In the genomic region with DNA sequence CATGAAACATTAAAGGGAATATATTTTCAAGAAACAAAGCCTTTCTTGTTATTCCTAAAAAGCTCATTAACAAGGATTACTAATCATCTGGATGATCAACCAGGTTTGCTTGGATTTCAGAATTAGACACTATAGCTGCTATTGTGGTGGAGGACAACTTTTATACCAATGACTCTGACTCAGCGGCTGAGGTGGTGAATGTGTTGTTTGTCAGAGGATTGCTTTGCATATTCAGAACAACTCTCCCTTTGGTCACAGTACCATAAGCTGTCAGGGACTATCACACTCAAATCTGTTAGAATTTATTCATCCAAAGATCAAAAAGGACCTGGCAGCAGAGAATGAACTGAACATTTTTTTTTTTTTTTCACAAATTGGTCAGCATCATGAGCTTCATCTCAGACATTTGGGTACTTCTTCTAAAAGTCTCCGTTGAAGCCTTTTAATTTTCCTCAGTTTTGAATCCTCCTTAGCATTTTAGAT, we compare ENCODE assay signal across 21 mouse cellular contexts.
"Had no signal": no experiment of that assay in that cellular context is flagged by ENCODE, and none has a peak within 500 bp of the region (broad histone marks: within the 10 kb centered on the region; RNA-seq: fewer than 3 reads in every experiment).

No protein-coding gene starts in this region.

- ATAC-seq: intestine, embryonic 16.5 days; liver, embryonic 12.5 days had no signal

- H3K4me3 ChIP-seq: layer of hippocampus, adult 2 months; limb, embryonic 10.5 days; limb, embryonic 13.5 days; liver, embryonic 12.5 days; liver, embryonic 15.5 days; lung, embryonic 15.5 days; megakaryocyte, embryonic 14.5 days; midbrain, embryonic 10.5 days; myocyte; neural tube, embryonic 13.5 days had no signal

- H3K36me3 ChIP-seq: limb, embryonic 10.5 days; limb, embryonic 13.5 days; liver, embryonic 12.5 days; liver, embryonic 15.5 days; lung, embryonic 15.5 days; midbrain, embryonic 10.5 days; neural tube, embryonic 13.5 days had no signal

- H3K27ac ChIP-seq: kidney, postnatal 0 days; layer of hippocampus, adult 2 months; limb, embryonic 10.5 days; limb, embryonic 13.5 days; liver, embryonic 12.5 days; liver, embryonic 15.5 days; lung, embryonic 15.5 days; midbrain, embryonic 10.5 days; neural tube, embryonic 13.5 days; stomach, postnatal 0 days had no signal

- H3K9ac ChIP-seq: limb, embryonic 13.5 days; liver, embryonic 12.5 days; liver, embryonic 15.5 days; lung, embryonic 15.5 days; neural tube, embryonic 13.5 days had no signal

- H3K4me1 ChIP-seq: limb, embryonic 10.5 days; limb, embryonic 13.5 days; liver, embryonic 12.5 days; liver, embryonic 15.5 days; lung, embryonic 15.5 days; megakaryocyte, embryonic 14.5 days; midbrain, embryonic 10.5 days; neural tube, embryonic 13.5 days had no signal

- H3K27me3 ChIP-seq: limb, embryonic 13.5 days; liver, embryonic 12.5 days; liver, embryonic 15.5 days; lung, embryonic 15.5 days; megakaryocyte, embryonic 14.5 days; neural tube, embryonic 13.5 days had no signal

- H3K4me2 ChIP-seq: limb, embryonic 13.5 days; liver, embryonic 12.5 days; liver, embryonic 15.5 days; lung, embryonic 15.5 days; neural tube, embryonic 13.5 days had no signal

- H3K9me3 ChIP-seq: limb, embryonic 10.5 days; limb, embryonic 13.5 days; liver, embryonic 12.5 days; liver, embryonic 15.5 days; lung, embryonic 15.5 days; megakaryocyte, embryonic 14.5 days; midbrain, embryonic 10.5 days; neural tube, embryonic 13.5 days had no signal

- DNase-seq: kidney, adult 18-20 months; kidney, postnatal 25 days; layer of hippocampus, adult 9-11 months; liver; lung, adult 18-20 months; lung, postnatal 10 days; lung, postnatal 36 days; thymus, postnatal 25 days had no signal
